Mouse (Mus musculus): Measurements from ENCODE around the gene H2afx.
"Not testable (repeated sequence)": the region's sequence is repeated elsewhere in the genome, so short reads cannot be mapped to it uniquely, and the experiment has no call there.

The H2afx gene

DNA sequence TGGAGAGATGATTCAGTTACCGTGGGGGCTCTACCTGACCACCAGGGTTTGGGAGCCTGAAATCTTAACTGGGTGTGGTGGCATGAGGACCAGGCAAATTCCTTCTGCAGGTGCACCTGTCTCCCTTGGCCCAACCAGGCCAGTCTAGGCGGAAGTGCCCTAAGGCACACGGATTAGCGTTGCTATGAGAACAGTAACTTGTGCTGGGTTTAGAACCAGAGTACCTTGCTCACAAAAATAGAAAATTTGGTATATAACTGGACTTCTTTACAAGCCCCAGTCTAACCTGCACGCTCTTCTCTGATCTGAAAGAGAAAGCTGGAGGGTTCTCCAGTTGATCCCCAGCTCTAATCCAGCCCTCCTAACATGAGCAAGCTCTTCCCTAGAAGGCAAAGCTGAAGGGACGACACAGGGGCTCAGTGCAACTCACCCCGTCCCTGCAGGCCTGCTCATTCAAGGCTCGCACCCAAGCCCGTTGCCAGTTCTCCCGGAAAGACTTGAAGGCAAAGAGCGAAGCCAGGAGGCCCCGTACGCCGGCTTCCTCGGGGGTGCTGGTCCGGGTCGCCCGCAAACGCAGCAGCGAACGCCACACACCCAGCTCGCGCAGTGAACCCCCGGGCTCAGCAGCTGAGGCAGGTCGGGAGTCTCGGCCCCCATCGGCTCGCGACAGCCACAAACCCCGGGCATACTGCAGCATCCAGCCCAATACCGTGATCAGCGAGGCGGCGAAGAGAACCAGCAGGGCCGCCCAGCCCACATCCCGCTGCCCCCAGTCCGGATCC, 15.2 kb upstream of the H2afx start:
- peak in 1 of 2 experiments; percentile 60 for DNase-seq

DNA sequence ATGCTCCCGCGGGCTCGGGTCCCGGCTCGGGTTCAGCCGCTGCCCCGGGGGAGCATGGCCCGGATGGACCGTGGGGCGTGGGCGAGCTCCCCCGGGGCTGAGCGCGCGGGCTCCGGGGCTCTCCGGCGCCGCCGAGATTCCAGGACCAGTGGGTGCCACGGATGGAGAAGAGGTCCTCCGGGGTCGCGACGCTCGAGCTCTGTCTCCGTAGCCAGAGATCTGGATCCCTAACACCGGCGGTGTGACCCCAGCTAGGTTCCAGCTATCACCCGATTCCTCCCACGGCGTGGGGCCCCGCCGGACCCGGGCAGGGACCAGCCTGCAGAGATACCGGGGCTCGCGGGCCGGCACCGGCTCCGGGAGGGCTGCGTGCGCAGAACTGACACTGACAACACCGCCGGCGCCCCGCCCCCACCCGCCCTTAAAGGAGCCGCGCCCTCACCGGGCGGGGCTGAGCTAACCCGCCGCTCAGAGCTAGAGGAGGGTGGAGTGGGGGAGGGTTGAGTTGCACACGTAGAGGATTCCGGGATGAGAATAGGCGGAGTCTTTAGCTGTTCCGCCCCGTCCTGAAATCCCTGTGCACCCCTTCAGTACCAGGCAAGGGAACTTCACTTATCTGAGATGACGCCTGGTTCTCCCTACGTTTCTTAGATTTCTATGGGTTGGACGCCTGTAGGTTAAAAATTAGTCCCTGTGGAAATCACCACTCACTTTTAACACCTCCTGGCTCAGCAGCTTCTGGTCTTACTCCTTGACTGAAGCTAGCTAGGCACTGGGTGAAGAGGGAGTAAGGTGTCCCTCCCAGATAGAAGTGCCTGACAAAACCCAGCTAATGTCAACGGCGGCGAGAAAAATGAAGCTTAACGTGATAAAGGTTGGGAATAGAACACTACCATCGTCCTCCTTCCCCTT, 14.4 kb upstream of the H2afx start, which contains the start of gene C2cd2l:
Gene C2cd2l (minus strand): TSS at position 399 of the 912 bp plus-strand sequence.
- peak; percentile 90 to 94 for DNase-seq

DNA sequence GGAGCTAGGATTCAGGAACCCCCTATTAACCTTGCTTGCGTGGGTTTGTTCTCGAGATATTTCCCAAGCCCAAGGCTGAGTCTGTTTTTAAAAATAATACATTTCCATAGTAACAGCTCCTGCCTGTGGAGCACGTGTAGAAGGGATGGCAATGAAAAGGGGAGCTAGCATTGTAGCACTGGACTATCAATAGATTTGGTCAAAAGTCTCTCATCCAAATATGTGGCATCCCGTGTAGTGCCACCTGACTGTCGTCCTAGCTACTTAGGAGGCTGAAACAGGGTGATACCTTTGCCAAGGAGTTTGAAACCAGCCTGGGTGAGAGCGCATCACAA, 13.7 kb upstream of the H2afx start:
- no peak for DNase-seq

DNA sequence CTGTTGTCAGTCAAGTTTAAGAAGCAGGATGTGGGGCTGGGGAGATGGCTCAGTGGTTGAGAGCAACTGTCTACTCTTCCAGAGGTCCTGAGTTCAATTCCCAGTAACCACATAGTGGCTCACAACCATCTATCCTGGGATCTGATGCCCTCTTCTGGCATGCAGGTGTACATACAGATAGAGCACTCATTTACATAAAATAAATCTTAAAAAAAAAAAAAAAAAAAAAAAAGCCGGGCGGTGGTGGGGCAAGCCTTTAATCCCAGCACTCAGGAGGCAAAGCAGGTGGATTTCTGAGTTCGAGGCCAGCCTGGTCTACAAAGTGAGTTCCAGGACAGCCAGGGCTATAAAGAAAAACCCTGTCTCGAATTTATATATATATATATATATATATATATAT, 10.8 kb upstream of the H2afx start:
- not testable (repeated sequence) for DNase-seq

DNA sequence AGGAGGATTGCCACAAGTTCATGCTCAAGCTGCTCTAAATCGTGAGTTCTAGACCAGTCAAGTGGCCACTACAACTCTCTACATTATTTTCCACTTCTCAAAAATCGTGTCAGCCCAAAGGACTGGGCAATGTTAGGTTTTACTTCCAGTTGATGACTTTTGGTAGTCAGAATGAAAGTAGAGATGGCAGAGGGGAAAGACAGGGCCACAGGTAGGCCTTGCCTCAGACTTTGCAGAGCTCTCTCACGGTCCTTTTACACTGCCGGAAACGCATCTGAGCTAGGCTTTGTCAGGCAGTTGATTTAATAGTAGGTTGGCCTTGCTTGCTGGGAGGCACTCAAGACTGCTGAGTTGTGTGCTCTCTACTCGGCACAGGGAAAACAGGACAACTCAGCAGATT, 10.3 kb upstream of the H2afx start:
- no peak for DNase-seq

DNA sequence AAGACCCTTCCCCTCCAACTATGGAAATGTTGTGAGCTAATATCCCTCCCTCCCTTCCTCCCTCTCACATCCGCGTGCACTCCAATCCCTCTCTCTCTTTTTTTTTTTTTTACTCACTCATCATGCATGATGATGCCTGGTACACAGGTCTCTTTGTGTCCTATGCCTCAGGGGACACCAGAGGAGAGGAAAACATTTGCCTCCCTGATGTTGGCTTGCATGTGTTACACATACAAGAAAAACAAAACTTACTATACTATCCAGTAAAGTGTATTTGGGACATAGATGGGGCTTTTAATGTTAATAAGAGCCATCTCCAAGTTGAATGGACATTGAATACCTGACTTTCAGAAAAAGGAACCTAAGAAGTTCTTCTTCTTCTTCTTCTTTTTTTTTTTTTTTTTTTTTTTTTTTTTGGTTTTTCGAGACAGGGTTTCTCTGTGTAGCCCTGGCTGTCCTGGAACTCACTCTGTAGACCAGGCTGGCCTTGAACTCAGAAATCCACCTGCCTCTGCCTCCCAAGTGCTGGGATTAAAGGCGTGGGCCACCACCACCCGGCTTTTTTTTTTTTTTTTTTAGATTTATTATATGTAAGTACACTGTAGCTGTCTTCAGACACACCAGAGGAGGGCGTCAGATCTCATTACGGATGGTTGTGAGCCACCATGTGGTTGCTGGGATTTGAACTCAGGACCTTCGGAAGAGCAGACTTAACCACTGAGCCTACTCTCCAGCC, 9.3 kb upstream of the H2afx start:
- DNase-seq: not testable (repeated sequence)

DNA sequence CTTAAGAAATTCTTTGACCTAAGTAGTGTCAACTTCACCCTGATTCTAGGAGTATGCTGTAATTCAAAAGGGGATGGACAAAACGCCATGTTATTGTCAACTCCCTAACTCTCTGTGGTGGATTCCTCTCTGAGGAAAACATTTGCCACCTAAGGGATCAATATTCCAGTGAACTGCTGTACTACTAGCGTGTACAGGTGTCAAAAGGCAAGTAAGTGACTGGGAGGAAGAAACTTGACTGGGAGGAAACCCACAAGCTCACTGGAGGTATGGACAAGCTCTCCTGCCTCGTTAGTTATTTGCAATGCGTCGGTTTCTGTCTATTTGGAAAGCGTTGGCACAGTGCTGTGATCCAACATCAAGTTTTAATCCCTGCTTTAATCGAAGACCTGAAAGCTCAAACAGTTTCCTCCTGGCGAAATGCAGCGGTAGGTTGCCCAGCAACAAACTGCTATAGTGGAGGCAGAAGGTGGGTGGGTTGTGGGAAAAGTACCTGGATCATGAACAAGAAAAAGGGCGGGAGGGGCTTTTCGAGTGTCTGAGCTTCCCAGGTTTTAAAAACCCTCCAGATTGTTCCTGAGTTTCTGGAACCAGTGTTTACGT, 8.6 kb upstream of the H2afx start, which contains the start of gene Dpagt1:
Gene Dpagt1 (plus strand): TSS at position 252 of the 603 bp plus-strand sequence.
- no peak for DNase-seq

DNA sequence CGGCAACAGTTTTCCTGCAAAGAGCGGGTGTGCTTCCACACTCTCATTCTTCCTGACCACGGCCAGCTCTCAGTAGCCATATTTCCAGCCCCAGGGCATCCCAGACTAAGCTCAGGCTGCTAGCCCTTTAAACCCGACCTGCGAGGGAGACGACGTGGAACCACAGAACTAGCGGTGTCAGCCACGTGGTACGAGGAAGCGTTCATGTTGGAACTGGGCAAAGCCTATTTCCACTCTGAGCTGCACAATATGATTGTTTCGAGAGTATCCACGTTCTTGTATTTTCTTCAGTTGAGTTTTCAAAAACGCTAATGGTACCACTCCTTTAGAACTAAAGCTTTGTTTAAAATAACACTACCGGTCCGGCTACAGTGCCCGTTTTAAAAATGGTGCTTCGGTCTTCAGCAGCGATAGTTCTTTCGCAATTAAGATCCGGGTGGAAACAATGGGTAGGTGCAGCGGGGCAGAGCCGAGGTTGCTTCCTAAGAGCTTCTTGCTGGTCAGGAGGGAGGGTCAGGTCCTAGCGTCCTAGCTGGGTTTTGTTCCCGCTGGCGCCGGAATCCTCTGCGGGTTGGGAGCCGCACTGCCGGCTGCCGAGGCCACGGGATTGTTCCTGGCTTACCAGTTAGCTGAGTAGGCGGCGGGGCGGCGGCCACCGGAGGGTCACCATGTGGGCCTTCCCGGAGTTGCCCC, 8.0 kb upstream of the H2afx start:
- peak; percentile 84 to 88 for DNase-seq

DNA sequence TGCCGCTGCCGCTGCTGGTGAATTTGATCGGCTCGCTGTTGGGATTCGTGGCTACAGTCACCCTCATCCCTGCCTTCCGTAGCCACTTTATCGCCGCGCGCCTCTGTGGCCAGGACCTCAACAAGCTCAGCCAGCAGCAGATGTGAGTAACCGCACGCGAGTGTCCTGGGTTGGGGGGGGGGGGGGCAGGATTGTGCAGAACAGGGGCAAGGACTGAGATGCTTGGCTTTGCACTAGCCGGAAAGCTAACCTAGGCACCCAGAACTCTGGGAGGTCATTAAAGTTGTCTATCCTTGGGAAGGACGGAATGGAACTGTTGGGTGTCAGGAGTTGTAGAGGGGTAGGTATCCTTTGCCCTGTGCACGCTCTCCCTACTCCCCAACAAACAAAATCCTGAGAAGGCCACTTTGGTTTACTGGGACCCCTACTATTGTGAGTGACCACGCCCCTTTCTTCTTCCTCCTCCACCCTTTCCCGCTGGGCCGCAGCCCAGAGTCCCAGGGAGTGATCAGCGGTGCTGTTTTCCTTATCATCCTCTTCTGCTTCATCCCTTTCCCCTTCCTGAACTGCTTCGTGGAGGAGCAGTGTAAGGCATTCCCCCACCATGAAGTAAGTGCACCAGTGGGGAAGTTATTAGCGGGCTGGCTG, 7.3 kb upstream of the H2afx start:
- no peak for DNase-seq

DNA sequence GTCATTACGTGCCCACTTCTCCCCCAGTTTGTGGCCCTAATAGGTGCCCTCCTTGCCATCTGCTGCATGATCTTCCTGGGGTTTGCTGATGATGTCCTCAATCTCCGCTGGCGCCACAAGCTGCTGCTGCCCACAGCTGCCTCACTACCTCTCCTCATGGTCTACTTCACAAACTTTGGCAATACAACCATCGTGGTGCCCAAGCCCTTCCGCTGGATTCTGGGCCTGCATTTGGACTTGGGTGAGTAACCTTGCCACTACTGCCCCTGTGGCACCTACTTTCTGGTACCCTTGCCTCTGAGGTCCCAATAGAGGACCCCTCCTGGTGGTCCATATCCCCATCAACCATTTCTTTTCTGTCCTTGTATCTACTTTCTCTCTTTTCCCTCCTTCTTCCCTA, 6.6 kb upstream of the H2afx start:
- no peak for DNase-seq

DNA sequence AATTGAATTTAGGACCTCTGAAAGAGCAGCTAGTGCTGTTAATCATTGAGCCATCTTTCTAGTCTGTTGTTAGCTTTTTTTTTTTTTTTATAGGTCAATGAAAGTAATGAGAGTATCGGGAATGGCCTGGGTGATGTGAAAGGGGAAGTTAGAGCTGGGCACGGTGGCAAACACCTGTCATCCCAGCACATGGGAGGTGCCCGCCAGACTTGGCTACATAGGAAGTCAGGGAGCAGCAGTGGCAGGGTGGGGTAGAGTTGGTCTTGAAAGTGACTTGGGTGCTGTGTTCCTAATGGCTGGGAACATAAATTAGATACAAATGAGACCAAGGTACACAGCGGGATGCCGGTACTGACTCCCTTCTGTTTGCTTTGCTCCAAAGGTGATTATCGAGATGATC, 3.8 kb upstream of the H2afx start:
- no peak for DNase-seq

DNA sequence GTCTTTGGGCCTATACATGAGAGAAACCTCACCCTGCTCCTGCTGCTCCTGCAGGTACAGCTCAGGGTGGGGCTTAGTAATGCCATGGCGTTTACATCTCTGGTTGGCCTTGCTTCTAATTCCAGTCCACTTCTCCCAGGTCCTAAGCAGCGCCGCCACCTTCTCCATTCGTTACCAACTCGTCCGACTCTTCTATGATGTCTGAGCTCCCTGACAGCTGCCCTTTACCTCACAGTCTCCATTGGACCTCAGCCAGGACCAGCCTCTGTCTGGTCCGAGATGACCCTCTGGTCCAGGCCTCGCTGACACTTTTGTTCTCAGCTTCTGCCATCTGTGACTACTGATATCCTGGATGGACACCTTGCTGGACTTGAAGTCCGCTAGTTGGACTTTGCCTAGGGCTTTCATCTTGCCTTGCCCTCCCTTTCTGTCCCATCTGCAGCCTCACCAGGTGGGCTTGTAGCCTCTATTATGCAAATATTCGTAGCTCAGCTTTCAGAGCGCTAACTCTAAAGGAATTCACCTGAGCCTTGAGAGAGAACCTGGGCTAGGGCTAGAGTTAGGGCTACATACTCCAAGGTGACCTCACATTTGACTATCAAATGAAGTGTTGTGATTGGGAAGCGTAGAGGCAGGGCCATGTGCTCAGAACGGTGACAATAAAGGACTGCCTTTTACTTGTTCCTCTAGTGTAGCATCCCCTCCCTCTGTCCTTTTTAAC, 1.4 kb upstream of the H2afx start:
- DNase-seq: peak in 1 of 2 experiments; percentile 43

DNA sequence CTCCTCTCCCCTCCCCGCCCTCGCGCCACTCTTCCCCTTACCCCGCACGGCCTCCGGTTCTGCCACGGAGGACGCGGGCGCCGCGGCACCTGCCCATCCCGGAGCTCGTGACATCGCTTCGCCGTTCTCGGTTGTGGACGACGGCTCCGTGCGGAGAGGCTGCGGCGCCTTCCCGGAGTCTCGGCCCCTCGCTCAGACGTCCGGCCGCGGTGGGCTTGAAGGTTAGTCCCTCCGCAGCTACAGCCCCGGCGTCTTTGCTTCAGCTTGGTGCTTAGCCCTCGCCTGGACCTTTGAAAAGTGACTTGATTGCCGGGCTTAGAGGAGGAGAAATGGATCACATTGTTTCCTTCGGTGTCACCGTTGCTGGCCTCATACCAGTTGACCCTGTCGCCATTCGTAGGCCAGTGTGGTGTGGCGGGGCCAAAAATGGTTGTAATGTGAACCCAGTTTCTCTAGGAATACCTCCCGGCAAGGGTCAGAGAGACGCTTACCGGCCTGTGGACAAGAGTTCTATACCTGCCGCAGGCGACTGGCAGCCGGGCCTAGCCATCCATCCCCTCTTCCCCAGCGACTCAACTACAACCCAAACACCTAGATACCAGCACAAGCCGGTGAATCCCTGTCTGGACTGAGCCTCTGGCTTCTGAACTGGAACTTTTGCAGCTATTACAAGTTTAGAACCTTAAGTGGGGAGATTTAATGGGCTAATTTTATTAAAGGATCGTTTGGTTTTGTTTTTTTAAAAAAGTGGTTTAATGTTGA, 1.0 kb downstream of the H2afx start:
- DNase-seq: peak; percentile 56 to 60

DNA sequence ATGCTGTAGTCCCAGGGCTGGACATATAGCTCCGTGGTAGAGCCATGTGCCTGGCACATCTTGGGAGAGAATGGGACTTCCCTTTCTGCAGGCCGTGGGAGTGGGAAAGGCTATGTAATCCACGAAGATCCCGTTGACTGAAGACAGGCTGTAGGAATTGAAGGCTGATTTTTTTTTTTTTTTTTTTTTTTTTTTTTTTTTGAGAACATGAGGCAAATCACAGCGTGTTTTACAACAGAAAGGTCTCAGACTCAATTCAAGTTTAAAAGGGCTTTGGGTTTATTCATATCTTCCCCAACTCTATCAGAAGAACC, 1.6 kb downstream of the H2afx start:
- DNase-seq: no peak

DNA sequence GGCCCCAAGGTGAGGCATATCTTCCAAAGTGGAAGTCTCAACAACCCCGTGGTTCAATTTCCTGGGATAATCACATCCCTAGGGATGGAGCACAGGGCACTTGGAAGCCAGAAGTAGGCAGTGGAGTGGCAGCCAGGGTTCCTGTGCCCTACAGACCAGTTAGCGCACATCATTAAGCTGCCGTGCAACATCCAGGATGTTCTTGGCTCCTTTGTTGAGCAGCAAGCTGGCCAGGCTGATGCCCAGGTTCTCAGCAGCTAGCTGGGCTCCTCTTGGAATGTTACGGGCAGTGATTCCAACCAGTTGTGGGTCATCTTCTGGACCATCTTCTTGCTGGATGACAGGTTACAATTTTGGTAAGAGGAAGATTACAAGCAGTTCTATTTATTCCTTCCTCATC, 2.0 kb downstream of the H2afx start:
- DNase-seq: not testable (repeated sequence)

DNA sequence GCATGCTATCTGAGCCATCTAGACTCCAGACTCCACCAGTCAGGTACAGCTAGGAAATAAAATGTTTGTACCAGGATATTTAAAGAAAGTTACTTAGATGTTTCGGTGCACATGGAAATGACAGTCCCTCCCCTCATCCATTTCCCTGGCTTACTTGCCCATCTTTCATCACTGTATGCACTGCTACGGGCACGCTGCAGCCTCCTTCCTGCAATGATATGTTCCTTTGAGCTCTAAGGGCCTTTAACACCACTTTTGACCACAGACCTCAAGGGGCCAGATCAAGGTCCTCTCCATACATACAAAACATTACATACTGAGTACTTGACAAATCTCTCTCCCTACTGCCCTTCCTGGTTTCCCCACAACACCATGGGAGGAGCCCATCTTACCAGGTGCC, 2.5 kb downstream of the H2afx start:
- no peak for DNase-seq

DNA sequence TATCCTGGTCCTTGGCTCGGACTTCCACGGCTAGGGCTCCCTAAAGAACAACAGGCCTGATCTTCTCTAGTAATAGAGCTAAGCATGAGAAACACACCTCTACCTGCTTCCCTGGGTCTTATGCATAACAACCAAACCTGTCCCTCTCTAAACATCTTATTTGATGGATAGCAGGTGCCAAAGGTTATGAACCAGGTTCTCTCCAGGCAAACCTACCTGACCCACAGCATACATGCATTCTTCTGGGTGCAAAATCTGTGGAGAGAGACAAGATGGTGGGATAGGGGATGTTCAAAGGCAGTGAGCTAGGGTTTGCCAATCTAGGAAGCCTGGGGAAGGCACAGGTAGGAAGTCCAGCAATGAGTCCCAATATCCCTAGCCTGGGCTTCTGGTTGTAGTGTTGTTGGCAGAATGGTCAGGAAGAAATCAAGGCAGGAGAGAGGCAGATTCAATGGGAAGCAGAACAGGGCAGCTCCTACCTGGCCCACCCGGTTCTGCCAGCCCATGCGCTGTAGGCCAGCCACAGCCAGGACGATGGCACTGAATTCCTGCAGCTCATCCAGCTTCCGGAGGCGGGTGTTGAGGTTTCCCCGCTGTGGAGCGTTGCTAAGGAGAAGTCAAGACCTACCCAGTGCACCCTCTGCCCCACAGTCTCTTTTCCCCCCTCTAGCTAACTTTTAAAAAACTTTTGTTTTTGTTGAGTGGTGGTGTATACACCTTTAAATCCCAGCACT, 3.1 kb downstream of the H2afx start:
- DNase-seq: no peak

DNA sequence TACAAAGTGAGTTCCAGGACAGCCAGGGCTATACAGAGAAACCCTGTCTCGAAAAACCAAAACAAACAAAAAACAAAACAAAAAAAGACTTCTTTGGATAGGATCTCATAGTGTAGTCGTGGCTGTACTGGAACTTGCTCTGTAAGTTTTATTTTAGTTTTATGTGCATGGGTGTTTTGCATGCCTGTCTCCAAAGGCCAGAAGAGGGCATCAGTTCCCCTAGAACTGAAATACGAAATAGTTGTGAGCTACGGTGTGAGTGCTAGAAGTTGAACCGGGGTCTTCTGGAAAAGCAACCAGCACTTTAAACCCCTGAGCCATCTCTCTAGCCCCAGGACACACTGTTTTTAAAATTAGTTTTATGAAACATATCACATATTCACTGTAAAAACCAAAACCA, 4.1 kb downstream of the H2afx start:
- DNase-seq: no peak

DNA sequence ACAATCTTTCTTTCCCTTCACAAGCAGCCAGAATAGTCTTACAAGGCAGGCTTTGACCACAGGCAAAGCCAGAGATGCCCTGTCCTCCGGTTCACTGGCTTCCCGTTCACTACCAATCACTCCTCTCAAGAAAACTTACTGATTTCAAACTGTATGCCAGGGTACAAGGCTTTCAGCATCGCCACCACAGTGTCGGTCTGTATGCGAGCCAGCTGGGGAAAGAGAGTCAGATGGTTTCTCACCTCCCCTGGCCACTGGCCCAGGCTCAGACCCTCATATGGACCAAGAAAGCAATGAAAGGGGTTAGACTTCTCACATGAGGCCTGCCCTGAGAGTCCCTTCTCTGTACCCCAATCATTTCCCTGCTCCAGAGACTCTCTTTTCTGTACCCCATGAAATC, 7.0 kb downstream of the H2afx start:
- DNase-seq: no peak

DNA sequence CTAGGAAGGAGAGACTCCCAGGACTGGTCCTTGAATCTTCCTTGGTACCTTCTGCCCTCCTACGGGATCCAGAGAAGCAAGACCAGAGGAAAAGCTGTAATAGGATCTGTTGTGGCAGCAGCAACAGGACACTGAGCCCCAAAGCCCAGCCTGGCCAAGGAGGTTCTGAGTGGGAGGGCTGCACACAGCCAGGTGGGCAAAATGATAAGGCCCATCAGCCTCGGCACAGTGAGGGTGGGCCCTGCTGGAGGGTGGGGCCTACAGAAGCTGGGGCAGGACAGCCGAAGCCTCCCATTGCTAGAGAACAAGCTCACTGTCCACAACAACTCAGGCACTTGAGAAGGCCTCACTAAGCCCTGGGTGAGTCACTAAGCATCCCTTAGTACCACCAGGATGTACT, 7.7 kb downstream of the H2afx start:
- DNase-seq: no peak

Data from cerebellum, postnatal 25 days (tissue).